Mouse (Mus musculus) limb, embryonic 15.5 days (tissue): ENCODE measurements around the gene Rapsn. TPM values are rescaled to one million over a fixed set of nuclear protein-coding genes. Genes with fewer than 3 reads are reported as not detected.

Experiments
- ATAC-seq: fragments of 200-750 bp; cut with Nextera tagmentation; 2 replicates; pipeline ENCODE4 v1.8.0; 2017; ENCODE audit warnings: low read depth, moderate TSS enrichment; ENCODE audit not compliant: insufficient number of reproducible peaks, low FRiP score, low TSS enrichment
- H3K27ac ChIP-seq: fragments of 300-500 bp; sonication (generic); 2 replicates; pipeline ENCODE4 v1.5.1; 2015; ENCODE audit warnings: moderate library complexity, mild to moderate bottlenecking, inconsistent platforms
- H3K27me3 ChIP-seq: fragments of 300-500 bp; sonication (generic); 2 replicates; pipeline ENCODE4 v1.6.1; 2015; ENCODE audit warnings: inconsistent platforms
- H3K36me3 ChIP-seq: fragments of 300-500 bp; sonication (generic); 2 replicates; pipeline ENCODE4 v1.6.1; 2015; ENCODE audit warnings: inconsistent platforms
- H3K4me1 ChIP-seq: fragments of 300-500 bp; sonication (generic); 2 replicates; pipeline ENCODE4 v1.6.1; 2015; ENCODE audit warnings: inconsistent platforms
- H3K4me2 ChIP-seq: fragments of 300-500 bp; sonication (generic); 2 replicates; pipeline ENCODE4 v1.6.1; 2015; ENCODE audit warnings: mild to moderate bottlenecking, inconsistent platforms
- H3K4me3 ChIP-seq: fragments of 300-500 bp; sonication (generic); 2 replicates; pipeline ENCODE4 v1.5.1; 2015; ENCODE audit warnings: mild to moderate bottlenecking, inconsistent platforms
- H3K9ac ChIP-seq: fragments of 300-500 bp; sonication (generic); 2 replicates; pipeline ENCODE4 v1.6.1; 2015; ENCODE audit warnings: inconsistent platforms
- H3K9me3 ChIP-seq: fragments of 300-500 bp; sonication (generic); 2 replicates; pipeline ENCODE4 v1.6.1; 2016; ENCODE audit warnings: inconsistent platforms
- WGBS: fragments of 180-500 bp; shearing (Covaris S2); methylation state at CpG from one replicate; pipeline ENCODE4 v1.1.7; 2015; 5-methylcytosine and 5-hydroxymethylcytosine counted together
- polyA plus RNA-seq: library from polyadenylated mRNA; unstranded; fragments of >200 nt; fragmentation: Nextera tagmentation; extraction: Ambion mirVana; gene quantifications from 2 replicates; pipeline ENCODE4 v1.2.1, GENCODE M21; 2015

Rapsn gene
- polyA plus RNA-seq, 1 experiment from 2014 or later: 16.2 TPM

DNA sequence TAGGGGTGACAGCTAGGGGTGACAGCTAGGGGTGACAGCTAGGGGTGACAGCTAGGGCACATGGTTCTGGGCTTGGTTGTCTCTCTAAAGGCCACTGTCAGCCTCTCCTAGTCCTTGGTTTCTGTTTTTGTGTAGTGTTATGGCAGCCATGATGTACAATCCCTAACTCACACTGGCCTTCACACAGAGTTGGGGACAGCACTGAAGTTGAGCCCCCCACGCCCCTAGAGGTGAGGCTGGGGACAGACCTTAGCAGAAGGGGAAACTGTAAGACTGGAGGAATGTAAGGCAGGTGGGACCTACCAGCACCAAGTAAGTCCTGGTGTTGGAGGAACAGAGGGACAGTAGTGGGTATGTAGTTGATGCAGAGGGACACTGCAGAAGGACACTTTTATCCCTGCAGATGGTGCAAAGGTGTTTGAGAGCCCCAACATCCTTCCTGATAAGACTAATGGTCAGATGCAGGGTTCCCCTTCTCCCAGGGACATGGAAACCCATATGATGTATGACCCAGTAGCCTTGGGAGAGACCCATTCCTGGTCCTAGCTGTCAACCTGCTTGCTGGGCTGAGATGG, 48.0 kb downstream of the Rapsn start:
- peaks cover 11% of the 10 kb centered on the region for H3K4me1 ChIP-seq
- no peaks in the 10 kb centered on the region for H3K27me3 ChIP-seq
- no peaks in the 10 kb centered on the region for H3K36me3 ChIP-seq
- H3K4me2 ChIP-seq: no peak overlapping the region
- no peak overlapping the region for H3K4me3 ChIP-seq
- H3K9me3 ChIP-seq: no peaks in the 10 kb centered on the region
- H3K27ac ChIP-seq: no peak overlapping the region
- ATAC-seq: no peak
- WGBS: 62% methylated on average over 1 of the region's 1 CpGs
- no peak overlapping the region for H3K9ac ChIP-seq

- Histone ChIP-seq H3K27ac (no peak overlapping the region), H3K9ac (no peak overlapping the region), H3K9me3 (no peaks in the 10 kb centered on the region), H3K27me3 (no peaks in the 10 kb centered on the region), H3K4me2 (no peak overlapping the region), H3K4me3 (no peak overlapping the region), H3K4me1 (peaks cover 2% of the 10 kb centered on the region; the same call in 1 of the 2 replicates), H3K36me3 (no peaks in the 10 kb centered on the region)
- ATAC-seq: no peak
- WGBS: 80% methylated on average over 15 of the region's 15 CpGs
Measured at GRCm38 (mm10) chr2:91084179-91084820, 48.9 kb downstream of the Rapsn start.

DNA sequence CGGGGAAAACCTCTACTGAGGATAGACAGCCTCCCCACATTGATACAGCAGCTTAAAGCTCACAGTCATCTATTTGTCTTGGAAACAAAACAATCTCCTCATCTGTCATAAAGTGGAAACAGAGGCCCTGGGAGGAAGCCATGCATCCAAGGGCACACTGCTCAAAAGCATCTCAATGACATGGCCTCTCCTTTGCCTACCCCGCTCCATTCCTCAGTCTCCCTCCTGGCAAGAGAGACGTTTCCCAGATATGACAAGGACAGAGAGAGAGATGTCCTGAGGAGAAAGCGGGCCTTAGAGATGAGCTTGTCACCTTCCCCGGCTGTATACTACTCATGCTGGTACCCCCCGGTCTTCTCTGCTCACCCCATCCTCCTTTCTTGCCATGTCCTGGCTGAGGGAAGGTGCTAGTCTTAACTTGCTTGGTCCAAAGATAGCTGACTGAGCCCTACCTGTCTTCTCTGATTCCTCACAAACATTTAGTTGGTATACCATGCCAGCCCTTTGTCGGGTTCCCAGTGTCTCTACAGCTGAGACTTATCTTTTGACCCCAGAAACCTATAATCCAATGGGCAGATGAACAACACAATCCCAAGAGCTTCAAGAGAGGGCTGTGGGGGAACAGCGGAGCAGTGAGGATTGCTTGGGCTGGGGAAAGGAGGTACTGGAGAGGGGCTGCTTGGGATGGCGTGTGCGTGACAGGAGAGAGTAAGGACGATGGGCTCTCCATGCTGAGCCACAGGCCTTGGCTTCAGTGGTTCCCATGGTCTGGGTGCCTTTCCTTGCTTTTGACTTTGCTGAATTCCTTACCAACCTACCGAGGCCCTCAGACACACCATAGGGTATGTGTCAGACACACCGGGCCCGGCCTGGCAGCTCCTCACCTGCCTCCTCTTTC, 50.3 kb downstream of the Rapsn start:
- no peak overlapping the region for H3K4me2 ChIP-seq
- no peaks in the 10 kb centered on the region for H3K27me3 ChIP-seq
- 0 out of 2 replicates have a peak, but pooled peaks cover 2% of the 10 kb centered on the region for H3K4me1 ChIP-seq
- H3K9ac ChIP-seq: no peak overlapping the region
- H3K36me3 ChIP-seq: no peaks in the 10 kb centered on the region
- no peaks in the 10 kb centered on the region for H3K9me3 ChIP-seq
- no peak for ATAC-seq
- H3K4me3 ChIP-seq: no peak overlapping the region
- 86% methylated on average over 14 of the region's 14 CpGs for WGBS
- H3K27ac ChIP-seq: no peak overlapping the region

DNA sequence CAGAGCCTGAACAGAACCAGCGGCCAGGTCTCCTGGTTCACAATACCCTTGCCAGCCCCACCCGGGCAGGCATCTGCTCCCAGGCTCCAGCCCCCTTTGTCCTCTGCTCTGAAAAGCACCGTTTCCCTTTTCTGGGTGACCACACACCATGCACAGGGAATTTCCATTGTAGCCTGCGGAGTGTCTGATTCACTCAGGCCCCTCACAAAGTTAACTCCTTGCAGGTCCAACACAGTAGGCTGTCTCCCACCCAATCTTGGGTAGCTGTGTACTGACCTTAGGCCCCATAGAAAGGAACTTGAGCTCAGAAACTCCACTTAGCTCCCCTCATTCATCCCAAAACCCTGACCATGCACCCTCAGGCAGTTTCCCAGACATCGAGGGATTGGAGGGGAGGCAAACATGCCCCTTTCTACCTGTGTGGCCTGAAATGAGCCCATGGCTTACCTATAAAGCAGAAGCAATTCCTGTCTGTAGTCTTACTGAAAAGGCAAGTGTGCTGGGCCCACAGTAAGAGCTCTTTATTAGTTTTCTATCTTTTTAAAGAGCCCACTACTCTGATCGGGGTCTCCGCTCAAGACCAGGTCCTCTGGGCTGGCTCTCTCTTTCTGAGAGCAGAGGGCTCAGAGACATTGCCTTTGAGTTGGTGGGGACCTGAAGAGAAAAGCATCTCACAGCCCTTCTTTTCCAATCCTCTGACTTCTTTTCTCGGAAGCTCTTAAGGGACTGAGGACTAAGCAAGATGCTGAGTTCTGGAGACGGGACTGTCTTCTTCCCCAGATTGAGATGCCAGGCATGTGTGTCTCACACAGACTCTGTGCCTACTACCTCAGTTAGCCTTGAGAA, 51.2 kb downstream of the Rapsn start:
- WGBS: 69% methylated on average over 9 of the region's 9 CpGs
- ATAC-seq: no peak
- H3K36me3 ChIP-seq: no peaks in the 10 kb centered on the region
- no peak overlapping the region for H3K9ac ChIP-seq
- H3K9me3 ChIP-seq: no peaks in the 10 kb centered on the region
- no peak overlapping the region for H3K4me2 ChIP-seq
- no peak overlapping the region for H3K27ac ChIP-seq
- H3K4me1 ChIP-seq: 0 out of 2 replicates have a peak, but pooled peaks cover 2% of the 10 kb centered on the region
- no peak overlapping the region for H3K4me3 ChIP-seq
- no peaks in the 10 kb centered on the region for H3K27me3 ChIP-seq

DNA sequence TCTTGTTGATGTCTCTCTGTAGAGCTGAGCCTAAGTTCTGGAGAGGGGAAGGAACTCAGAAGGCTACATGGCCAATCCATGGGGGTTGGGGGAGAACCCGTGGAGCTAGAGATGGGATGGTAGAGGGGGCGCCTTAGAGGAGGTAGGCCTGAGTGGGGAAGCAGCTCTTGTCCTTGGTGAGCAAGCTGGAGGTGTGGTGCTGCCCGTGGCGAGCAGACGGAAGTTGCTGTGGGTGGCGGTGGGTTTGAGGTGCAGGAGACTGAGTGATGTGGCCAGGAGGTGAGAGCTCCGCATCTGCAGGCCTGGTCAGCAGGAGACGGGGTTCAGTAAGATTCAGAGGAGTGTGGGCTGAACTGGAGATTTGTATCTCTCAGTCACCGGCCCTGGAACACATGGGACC, 52.0 kb downstream of the Rapsn start:
- no peak overlapping the region for H3K4me3 ChIP-seq
- H3K4me1 ChIP-seq: 0 out of 2 replicates have a peak, but pooled peaks cover 2% of the 10 kb centered on the region
- H3K9me3 ChIP-seq: no peaks in the 10 kb centered on the region
- H3K27ac ChIP-seq: no peak overlapping the region
- H3K36me3 ChIP-seq: no peaks in the 10 kb centered on the region
- no peak overlapping the region for H3K9ac ChIP-seq
- no peak for ATAC-seq
- H3K27me3 ChIP-seq: no peaks in the 10 kb centered on the region
- 85% methylated on average over 9 of the region's 9 CpGs for WGBS
- H3K4me2 ChIP-seq: no peak overlapping the region

- ATAC-seq: no peak
- no peak overlapping the region for H3K27ac ChIP-seq
Measured at GRCm38 (mm10) chr2:91088987-91089386, 53.6 kb downstream of the Rapsn start.

GRCm38 (mm10) chr2:91090208-91090607, 54.8 kb downstream of the Rapsn start:
- Histone ChIP-seq H3K9ac (no peak overlapping the region), H3K27me3 (0 out of 2 replicates have a peak, but pooled peaks cover 3% of the 10 kb centered on the region), H3K36me3 (no peaks in the 10 kb centered on the region), H3K27ac (no peak overlapping the region), H3K4me3 (no peak overlapping the region), H3K4me2 (no peak overlapping the region), H3K9me3 (no peaks in the 10 kb centered on the region), H3K4me1 (no peaks in the 10 kb centered on the region)
- 76% methylated on average over 6 of the region's 6 CpGs for WGBS
- no peak for ATAC-seq

More at GRCm38 (mm10) chr2:91088987-91089386, 53.6 kb downstream of the Rapsn start:
- Histone ChIP-seq H3K27me3 (0 out of 2 replicates have a peak, but pooled peaks cover 2% of the 10 kb centered on the region), H3K4me1 (no peaks in the 10 kb centered on the region), H3K4me3 (no peak overlapping the region), H3K36me3 (no peaks in the 10 kb centered on the region), H3K9ac (no peak overlapping the region), H3K4me2 (no peak overlapping the region), H3K9me3 (no peaks in the 10 kb centered on the region)
- WGBS: 72% methylated on average over 9 of the region's 9 CpGs

DNA sequence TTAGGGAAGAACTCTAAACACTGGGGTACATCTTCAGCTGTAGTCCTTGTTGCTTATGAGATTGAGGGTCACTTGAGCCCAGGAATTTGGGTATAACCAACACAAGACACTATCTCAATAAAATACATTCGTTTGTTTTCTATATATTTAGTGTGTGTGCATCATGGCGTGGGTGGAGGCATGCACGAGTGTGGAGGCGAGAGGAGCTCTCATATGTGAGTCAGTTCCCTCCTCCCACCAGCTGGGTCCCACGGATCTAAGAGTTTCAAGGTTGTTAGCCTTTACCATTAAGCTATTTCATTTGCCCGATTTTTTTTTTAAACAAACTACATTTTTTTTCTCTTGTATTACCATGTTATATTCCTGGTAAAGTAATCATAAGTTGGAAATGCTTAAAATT, 55.4 kb downstream of the Rapsn start:
- no peak for ATAC-seq
- H3K9ac ChIP-seq: no peak overlapping the region
- WGBS: 60% methylated on average over 6 of the region's 6 CpGs

More for the DNA sequence above, 55.4 kb downstream of the Rapsn start:
- no peaks in the 10 kb centered on the region for H3K36me3 ChIP-seq
- H3K4me2 ChIP-seq: no peak overlapping the region
- 0 out of 2 replicates have a peak, but pooled peaks cover 3% of the 10 kb centered on the region for H3K27me3 ChIP-seq
- H3K4me3 ChIP-seq: no peak overlapping the region
- H3K4me1 ChIP-seq: no peaks in the 10 kb centered on the region
- no peak overlapping the region for H3K27ac ChIP-seq
- H3K9me3 ChIP-seq: no peaks in the 10 kb centered on the region

Other genes with a start within 250 kb of the Rapsn start
- gene Mtch2, start 188.5 kb upstream of the Rapsn start, polyA plus RNA-seq: 183 and 187 TPM in 2 replicates
- 18.9 and 25.6 TPM in 2 replicates for gene C1qtnf4, start 149.8 kb upstream of the Rapsn start, polyA plus RNA-seq
- 34.7 and 36.4 TPM in 2 replicates for gene Kbtbd4, start 130.9 kb upstream of the Rapsn start, polyA plus RNA-seq
- gene Ndufs3, start 130.8 kb upstream of the Rapsn start, polyA plus RNA-seq: 199 and 219 TPM in 2 replicates
- 56.9 and 61.2 TPM in 2 replicates for gene Celf1, start 95.2 kb upstream of the Rapsn start, polyA plus RNA-seq
- gene Psmc3, start 18.4 kb downstream of the Rapsn start, polyA plus RNA-seq: 248 and 294 TPM in 2 replicates
- 88.8 and 89.4 TPM in 2 replicates for gene Slc39a13, start 34.8 kb downstream of the Rapsn start, polyA plus RNA-seq
- 9.4 and 12.6 TPM in 2 replicates for gene Spi1, start 46.8 kb downstream of the Rapsn start, polyA plus RNA-seq
- gene Mybpc3, start 82.5 kb downstream of the Rapsn start, polyA plus RNA-seq: 0.09 and 0.34 TPM in 2 replicates
- 10.2 and 12.2 TPM in 2 replicates for gene Madd, start 148.2 kb downstream of the Rapsn start, polyA plus RNA-seq
- 2.2 and 2.4 TPM in 2 replicates for gene Nr1h3, start 167.2 kb downstream of the Rapsn start, polyA plus RNA-seq
- 25.7 and 25.9 TPM in 2 replicates for gene Acp2, start 167.3 kb downstream of the Rapsn start, polyA plus RNA-seq
- gene Ddb2, start 201.4 kb downstream of the Rapsn start, polyA plus RNA-seq: 20.0 and 22.1 TPM in 2 replicates
- 58.1 and 93.7 TPM in 2 replicates for gene Pacsin3, start 220.3 kb downstream of the Rapsn start, polyA plus RNA-seq
- 82.9 and 83.1 TPM in 2 replicates for gene Arfgap2, start 229.4 kb downstream of the Rapsn start, polyA plus RNA-seq